Mouse (Mus musculus): ENCODE measurements at regions not wholly inside any gene's neighbourhood (a gene's known extent, or its start where the extent isn't known, plus 50 kb on each side); places are given as distances from the start of the nearest gene placed in this dataset.
A peak's percentile ranks its signal among the peaks of the same experiment; 100 is the strongest.

DNA sequence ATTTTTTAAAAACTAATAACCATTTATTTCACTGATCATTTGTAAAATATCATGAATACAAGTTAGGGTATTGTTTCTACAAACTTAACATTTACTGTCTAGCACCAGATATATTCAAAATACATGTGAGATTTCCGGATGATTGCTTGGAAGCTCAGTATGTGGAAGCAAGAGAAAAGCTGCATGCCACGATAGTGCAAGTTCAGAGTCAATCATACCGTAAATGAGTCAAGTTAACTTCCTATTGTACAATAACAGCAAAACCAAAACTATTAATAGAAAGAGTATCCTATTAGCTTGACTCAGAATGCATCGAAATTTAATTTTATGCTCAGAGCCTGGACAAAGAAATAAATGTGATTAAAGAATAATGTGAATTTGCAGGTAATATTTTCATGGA lies 1284.6 kb upstream of the Cited2 start:
- DNase-seq (ENCODE audit: low read depth) = no peak

DNA sequence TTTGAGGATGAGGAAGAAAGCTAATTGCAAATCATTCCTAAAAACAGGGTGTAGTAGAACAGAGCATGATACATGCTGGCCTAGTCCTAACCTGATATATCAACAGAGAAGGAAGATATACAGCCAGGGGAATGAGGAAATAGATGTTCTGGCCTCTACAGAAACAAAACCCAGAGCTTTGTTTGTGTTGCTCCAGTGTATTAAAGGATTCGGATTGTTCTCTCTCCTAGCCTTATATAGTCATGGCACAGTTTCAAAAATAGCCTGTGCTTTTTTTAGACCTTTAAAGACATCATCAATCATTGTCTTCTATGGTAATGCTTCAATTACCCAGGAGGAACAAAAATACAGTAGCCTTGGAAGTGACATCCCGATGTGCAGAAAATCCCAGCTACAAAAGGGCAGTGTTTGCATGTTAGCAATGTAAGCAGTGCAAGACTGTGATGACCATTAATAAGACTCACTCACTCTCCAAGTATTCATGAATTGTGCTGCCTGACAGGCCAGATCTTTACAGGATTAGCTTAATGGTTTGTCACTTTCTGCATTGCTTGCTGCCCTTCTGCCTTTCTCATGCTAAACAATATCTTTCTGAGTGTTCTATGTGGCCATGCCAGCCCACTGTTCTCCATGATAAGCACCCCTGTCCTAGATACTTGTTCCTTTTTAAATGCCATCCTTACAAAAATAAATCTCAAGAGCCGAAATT lies 1281.9 kb upstream of the Cited2 start:
- DNase-seq (ENCODE audit: low read depth) = no peak

GRCm38 (mm10) chr10:16441661-16442072 lies 1281.4 kb upstream of the Cited2 start:
- DNase-seq (ENCODE audit: low read depth) = no peak

DNA sequence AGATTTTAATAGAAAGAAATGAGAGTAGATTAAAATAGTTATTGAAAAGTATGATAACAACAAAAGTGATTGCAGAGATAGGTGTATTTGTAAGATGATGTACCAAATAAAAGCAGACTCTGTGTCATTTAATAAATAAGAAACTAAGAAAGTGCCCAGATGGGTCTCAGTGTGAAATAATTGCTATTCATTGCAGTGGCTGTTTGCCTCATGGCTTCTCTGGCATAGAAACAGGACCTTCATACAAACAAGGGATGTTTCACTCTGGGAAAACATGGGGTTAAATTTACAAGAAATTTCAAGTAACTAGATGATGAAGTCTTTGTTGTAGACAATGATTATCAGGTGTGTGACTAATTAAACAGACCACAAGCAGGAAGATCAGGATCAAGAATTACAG lies 1279.1 kb upstream of the Cited2 start:
- DNase-seq (ENCODE audit: low read depth) = no peak

- DNase-seq (ENCODE audit: low read depth) = no peak
Observed at GRCm38 (mm10) chr10:16467935-16468334, 1255.1 kb upstream of the Cited2 start.

DNA sequence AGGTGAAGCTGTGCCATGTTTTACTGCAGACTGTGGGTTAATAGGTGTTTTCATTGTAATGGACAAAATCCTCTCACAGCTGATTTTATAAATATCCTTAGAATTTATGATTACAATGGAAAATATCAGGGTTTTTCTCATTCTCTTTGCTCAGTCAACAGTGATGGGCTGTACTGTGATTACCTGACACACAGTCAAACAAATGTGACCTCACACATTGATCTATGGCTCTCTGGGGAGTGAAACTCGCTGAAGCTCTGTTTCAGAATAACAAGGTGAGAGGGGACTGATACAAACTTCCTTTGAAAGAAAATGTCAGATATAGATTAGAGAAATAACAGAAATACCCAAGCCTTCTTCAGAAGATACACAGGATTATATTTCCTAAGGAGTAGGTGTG lies 1253.3 kb upstream of the Cited2 start:
- no peak for DNase-seq (ENCODE audit: low read depth)

DNA sequence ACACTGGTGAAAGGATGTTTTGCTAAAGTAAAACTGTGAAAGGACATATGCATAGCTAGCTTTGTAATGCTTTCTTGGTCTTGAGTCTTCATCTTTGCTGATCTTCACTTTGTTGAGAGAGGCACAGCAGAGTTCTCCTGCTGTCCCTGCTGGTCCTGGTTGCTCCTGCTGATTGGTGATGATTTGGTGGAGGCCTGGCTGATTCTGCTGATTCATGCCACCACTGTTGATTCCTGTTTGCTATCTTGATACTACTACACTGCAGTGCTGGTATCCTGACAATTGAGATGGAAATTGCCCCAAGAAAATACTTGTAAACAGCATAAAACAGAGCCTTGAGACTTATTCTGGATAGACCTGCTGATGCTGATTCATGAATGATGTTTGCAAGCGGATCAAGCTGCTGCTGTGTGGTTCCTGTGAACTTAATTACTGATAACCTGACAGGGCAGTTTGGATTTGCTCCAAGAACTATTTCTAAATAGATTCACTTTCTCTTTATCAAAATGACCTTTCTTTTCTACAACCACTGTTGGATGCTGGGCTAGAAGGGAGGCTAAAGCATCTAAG lies 1249.0 kb upstream of the Cited2 start:
- DNase-seq (ENCODE audit: low read depth) = no peak

GRCm38 (mm10) chr10:16498580-16498979 lies 1224.4 kb upstream of the Cited2 start:
- peak; percentile 65 for DNase-seq (ENCODE audit: low read depth)

DNA sequence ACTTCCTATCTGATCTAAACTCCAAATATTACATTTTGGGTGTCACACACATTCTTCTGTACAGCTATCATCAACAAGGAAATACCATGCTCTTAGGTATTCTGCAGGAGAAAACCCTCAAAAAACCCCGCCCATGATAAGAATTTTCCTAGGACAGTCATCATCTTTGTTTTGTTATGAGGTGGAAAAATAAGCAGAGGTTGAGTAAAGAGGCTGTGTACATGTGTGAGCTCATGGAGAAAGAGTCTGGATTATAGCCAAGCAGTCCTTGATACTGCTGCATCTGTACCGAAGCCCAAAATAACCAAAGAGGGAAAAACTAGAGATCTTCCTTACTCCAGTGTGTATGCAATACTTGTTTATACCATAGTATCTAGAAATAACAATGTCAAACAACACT lies 1215.3 kb upstream of the Cited2 start:
- DNase-seq (ENCODE audit: low read depth) = peak; percentile 11

GRCm38 (mm10) chr10:16508161-16508560 lies 1214.9 kb upstream of the Cited2 start:
- DNase-seq (ENCODE audit: low read depth) = peak; percentile 9

GRCm38 (mm10) chr10:16514656-16515055 lies 1208.4 kb upstream of the Cited2 start:
- no peak for DNase-seq (ENCODE audit: low read depth)

GRCm38 (mm10) chr10:16521895-16522294 lies 1201.1 kb upstream of the Cited2 start:
- DNase-seq (ENCODE audit: low read depth) = no peak

GRCm38 (mm10) chr10:16524101-16524500 lies 1198.9 kb upstream of the Cited2 start:
- DNase-seq (ENCODE audit: low read depth) = no peak

DNA sequence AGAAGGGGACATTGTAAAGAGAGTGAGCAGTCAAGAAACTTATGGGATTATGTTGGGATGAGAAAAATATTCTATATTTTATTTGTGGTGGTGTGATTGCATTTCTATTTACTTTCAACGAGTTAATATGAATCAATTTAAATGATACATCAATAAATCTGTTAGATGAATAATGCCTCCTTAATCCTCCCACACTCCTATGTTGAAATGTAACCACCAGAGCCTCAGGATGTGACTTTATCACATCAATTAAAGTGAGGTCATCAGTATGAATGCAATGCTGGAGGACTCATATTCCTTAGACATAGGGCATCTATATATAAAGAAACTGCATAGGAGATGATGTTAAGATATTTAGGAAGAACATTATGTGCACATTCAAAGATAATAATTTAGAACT lies 1195.3 kb upstream of the Cited2 start:
- DNase-seq (ENCODE audit: low read depth) = no peak

DNA sequence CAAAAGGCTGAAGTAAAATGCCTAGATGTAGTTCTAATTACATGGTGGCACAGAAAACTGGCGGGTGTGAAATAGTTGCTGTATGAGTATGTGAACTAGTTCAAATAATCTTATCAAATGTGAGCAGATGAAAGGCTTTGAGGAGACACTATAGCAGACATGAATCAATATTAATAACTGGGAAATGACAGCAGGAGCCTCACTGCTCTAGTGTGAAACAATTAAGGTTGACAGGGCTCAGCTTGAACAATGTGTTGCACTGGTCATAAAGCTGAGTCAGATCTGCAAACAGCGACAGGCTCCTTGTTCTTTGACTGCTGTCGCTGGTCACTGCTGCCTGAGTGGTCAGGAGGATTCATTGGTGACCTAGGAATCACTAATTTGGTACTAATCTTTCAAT lies 1185.4 kb upstream of the Cited2 start:
- no peak for DNase-seq (ENCODE audit: low read depth)

DNA sequence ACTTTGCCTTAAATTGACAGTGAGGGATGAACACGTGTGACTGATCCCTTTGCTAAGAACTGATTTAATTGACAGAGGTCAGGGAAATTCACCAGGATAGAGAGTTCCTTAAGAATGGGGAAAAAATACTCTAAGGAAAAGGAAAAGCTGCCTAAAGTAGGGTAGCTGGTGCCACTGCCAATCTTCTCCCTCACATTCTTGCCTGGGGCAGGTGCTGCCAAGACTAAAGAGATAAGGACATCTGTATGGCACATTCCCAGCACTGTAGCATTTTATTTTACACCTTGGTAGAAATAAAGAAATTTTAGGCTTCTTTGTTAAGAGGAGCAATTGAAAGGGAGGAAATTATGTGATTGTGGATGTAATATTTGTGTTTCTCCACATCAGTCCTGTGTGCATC lies 1184.6 kb upstream of the Cited2 start:
- no peak for DNase-seq (ENCODE audit: low read depth)

- peak; percentile 31 for DNase-seq (ENCODE audit: low read depth)
Observed at GRCm38 (mm10) chr10:16545445-16545844, 1177.6 kb upstream of the Cited2 start.

GRCm38 (mm10) chr10:16552861-16553635 lies 1170.0 kb upstream of the Cited2 start:
- DNase-seq (ENCODE audit: low read depth) = peak; percentile 56

GRCm38 (mm10) chr10:16574568-16574967 lies 1148.5 kb upstream of the Cited2 start:
- DNase-seq (ENCODE audit: low read depth) = no peak

DNA sequence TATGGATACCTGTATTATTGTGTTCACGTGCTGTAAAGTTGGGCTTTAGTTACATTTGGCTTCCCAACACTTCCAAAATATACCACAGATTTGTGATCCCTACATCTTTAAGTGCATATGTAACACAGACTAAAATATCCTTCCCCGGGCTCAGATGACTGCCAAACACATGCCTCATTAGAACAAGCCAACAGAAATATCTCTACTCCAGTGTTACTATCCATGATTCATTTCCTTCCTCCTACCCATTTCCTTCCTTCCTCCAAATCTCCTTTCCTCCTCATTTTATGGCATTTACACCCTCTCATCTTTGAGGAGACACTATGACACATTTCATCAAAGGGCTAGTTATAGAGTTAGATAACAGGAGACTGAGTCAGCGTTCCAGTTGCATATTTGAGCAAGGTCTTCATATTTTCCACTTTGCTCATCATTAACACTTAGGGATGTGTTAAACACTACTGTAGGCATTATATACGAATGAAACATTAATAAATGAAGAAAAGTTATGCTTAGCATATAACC lies 1144.4 kb upstream of the Cited2 start:
- no peak for DNase-seq (ENCODE audit: low read depth)

GRCm38 (mm10) chr10:16580200-16580599 lies 1142.8 kb upstream of the Cited2 start:
- DNase-seq (ENCODE audit: low read depth) = no peak

GRCm38 (mm10) chr10:16588833-16589232 lies 1134.2 kb upstream of the Cited2 start:
- DNase-seq (ENCODE audit: low read depth) = no peak

DNA sequence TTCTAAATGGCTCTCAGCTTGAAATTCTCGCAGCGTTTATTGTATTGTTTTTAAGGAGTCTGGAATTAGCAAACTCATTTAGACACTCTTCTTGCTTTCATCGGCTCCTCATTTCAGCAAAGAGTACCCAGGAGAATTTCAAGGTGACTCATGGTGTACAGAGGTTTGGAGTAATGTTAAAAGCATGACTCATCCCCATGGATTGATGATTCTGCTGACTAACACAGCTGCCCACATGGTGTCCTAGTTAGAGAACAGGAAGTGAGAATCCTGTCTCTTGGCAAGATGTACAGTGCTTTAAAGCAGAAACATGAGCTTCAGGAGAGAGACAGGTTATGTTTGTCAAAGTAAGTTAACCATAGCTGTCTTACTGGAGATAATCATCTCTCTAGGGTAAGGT lies 1133.6 kb upstream of the Cited2 start:
- peak; percentile 62 for DNase-seq (ENCODE audit: low read depth)

Data from fibroblast of lung, adult 2 months (primary cell).